Mouse (Mus musculus): ENCODE data around the gene Clec16a.

Clec16a gene

GRCm38 (mm10) chr16:10788271-10788670 is 243.1 kb downstream of the Clec16a start, which contains the start of gene Tnp2:
Gene Tnp2 (minus strand): TSS chr16:10788660.
- no peak for DNase-seq (ENCODE audit: low spot score)

- no peak for DNase-seq (ENCODE audit: low spot score)
These were observed 243.7 kb downstream of the Clec16a start for GRCm38 (mm10) chr16:10788866-10789265.

GRCm38 (mm10) chr16:10790702-10791101 is 245.6 kb downstream of the Clec16a start, which contains the start of gene Prm3:
Gene Prm3 (minus strand): TSS chr16:10790914.
- no peak for DNase-seq (ENCODE audit: low spot score)

All from layer of hippocampus, adult 9-10 months (tissue).